Mouse (Mus musculus) lung, postnatal 25 days (tissue): Measurements from ENCODE around the gene Jmy.
"Not testable (repeated sequence)": the region's sequence is repeated elsewhere in the genome, so short reads cannot be mapped to it uniquely, and the experiment has no call there.

Source experiments
- DNase-seq: peaks from one replicate; pipeline ENCODE4 v3.0.0; 2022; ENCODE audit warnings: low spot score

Gene Jmy

DNA sequence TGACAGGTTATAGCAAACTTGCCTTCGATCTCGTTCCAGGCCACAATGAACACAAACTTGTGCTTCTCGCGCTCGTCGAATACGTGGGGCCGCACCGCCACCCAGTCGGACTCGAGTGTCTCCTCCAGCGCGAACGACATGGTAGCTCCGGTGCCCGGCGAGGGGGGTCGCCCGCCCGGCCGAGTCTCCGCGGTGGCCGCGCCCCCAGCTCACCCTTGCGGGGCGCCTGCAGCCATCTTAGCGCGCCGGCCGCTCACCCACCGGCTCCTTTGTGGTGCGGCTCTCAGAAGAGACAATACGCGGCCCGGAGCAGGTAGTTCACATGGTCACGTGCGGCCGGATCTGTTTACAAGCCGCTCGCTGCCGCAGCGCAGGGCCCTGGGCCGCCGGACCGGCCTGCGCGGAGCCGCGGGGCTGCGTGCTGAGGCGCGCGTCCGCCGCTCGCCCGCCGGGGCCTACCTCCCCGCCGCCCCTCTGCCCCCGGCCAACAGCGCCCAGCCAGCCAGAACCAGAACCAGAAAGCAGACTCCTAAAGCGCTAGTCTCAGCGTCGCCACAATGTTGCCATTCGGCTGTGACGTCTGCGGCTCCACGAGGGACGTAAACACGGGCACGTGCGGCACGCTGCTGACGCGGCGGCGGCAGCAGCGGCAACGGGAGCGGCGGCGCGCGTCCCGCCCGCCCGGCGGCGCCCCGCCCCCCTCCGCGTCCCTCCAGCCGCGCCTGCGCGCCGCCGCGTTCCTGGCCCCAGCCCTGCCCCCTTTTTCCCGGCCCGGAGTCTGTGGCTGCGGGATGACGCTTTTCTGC lies at the start of gene Jmy:
Jmy (minus strand) TSS at position 642 of the 806 bp plus-strand sequence.
- DNase-seq = peak; percentile 77

DNA sequence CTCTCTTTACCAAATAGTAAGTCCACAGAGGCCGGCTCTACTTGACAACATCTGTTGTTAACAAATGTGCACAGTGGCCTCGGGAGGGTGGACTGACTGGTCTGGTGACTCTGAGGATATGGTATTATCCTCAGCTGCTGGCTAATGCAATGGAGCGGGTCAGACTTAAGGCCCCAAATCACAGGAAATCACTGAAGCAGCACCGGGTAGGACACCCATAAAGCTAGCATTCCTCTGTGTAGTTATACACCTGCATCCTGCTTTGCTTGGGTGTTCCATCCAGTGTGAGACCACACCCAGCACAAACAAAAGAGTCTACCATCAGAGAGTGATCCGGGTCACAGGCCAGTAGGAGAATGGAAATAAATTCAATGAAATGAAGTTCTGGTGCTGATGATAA lies 48.0 kb upstream of the Jmy start:
- no peak for DNase-seq

DNA sequence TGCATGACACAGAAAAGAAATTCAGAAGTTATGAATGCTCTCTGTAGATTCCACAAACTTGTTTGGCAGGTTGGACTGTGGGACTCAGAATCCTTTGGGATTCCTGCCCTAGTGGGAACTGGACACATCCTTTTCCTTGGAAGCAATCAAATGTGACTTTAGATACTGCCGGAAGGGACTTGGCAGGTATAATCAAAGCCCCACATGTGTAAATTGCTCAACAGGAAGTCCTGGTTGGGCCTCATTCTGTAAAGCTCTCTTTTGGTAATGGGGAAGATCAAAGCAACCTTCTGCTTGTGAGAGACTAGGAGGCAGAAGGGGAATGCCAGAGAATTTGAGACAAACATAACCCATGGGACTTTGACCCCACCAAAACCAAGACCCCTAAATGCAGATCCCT lies 46.4 kb upstream of the Jmy start:
- no peak for DNase-seq

DNA sequence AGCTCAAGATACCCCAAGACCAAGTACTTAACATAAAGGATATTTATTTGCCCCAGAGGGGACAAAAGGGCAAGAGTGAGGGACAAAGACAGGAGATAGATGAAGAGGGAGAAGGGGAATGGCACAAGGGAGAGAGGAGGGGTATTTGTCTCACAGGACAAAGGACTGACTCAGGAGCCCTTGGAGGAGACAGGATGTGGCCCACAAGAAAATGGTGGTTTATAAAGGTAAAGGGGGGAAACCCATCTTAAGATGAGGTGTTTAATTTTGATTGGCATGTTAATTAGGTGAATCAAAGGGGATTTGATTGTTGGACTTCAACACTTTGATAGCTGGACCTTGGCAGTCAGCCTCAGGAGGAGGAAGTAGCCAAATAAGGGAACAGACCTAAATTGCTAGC lies 44.7 kb upstream of the Jmy start:
- DNase-seq = no peak

DNA sequence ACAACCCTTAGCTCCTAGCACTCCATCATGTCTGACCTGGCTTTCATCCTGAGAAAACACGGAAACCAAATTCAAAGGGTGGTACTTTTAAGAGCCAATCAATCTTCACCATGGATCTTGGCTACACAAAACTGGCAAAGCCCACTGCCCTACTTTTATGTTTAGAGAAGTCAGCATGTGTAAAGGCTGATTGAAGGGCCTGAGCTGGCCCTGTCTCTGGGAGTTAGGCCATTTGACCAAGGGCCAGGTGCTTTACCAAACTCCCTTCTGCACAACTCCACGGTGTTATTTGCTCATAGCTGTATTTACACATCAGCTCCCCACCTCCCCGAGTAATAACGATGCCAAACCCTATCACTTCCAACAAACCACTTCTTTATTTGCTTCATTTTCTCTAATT lies 39.7 kb upstream of the Jmy start:
- DNase-seq = no peak

DNA sequence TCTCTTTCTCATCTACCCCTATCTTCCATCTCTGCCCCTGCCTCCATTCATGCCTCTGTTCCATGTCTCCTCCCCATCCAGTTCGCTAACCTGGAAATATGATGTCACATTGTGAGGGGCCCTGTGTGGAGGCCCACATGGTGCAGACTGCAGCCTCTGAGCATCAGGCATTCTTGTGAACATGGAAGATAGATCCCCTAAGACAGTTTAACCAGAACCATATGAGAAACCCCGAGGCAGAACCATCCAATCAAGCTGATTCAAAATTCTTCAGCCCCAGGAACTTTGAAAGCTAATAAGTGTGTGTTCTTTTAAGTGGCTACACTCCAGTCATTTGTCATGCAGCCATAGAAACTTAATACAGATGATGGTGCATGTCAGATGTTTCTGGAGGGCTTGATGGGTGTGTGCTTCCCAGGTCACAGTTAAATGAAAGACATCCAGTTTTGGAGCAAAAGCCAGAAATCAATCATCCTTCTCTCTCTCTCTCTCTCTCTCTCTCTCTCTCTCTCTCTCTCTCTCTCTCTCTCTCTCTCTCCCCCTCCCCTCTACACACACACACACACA lies 19.2 kb upstream of the Jmy start:
- no peak for DNase-seq

DNA sequence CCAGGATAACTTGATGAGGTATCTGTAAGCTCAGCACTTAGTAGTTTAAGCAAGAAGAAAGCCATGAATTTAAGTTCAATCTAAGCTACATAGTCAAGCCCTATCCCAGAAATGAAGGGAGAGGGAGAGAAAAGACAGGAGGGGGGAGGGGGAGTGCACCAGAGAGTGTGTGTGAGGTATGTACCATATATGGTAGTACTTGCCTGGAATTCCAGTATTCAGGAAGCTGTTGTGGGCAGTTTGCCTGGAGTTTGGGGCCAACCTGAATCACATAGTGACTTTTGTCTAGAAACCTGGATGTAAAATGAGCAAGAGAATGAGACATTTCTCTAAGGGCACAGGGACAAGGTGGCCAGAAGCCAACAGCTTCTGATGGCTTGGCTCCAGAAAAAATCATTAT lies 17.6 kb upstream of the Jmy start:
- no peak for DNase-seq

DNA sequence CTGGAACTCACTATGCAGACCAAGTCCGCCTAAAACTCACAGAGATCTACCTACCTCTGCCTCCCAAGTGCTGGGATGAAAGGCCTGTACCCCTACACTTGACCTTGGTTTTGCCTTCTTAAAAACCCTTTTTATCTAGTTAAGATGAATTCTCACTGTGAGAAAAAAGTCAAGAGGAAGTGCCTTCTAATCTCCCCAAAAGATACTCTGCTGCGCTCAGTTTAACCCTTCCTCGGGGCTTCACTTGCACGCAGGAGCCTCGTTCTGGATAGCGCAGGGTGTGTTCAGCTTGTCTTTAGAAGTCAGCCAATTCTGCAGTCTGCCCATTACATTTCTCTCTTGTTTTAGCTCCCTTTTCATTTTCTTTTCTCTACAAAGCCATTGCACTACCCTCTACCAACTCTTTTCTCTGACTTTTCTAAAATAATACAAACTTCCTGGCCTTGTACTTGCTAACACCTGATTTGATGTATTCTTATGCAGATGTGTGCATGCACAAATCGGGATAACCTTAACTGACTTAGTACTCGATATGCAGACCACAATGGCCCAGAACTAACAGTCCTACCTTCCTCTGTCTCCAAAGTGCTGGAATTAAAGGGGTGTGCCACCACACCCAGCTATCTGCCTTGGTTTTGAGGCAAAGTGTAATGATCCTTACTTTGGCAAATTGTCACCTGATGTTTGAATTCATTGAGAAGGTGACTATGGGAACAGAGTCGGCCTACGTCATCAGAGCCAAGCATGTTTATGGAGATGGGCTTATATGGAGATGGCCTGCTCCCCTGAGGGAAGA lies 14.6 kb upstream of the Jmy start:
- no peak for DNase-seq

DNA sequence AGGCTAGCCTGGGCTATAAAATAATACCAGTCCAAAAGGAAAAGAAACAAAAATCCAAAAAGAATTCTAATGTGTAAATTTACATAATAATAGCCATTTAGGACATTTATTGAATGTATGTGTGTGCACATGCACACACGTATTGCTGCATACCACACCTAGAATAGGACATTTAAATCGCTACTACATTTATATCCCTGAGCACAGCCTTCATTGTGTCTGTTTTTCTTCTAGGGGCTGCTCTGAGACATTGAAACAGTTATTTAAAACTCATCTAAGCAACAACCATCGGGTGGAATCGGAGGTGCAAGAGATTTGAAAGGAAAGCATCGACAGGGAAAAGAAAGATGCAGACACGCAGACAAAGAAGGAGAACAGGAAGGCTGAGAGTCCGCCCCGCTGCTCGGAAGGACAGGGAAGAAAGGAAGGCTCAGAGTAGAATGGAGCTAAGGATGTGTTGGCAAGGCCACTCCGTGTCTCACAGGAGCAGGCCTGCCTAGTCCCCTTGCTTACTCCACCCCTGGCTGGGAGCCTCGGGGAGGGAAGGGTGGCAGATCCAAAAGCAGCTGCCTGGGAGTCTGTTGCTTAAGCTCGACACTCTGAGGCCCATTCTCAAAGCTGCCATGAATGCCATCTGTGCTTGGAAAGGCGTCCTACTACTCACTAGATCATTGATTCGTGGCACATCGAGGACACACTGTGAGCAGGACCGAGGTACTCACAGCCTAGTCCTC lies 11.0 kb upstream of the Jmy start:
- DNase-seq = no peak

DNA sequence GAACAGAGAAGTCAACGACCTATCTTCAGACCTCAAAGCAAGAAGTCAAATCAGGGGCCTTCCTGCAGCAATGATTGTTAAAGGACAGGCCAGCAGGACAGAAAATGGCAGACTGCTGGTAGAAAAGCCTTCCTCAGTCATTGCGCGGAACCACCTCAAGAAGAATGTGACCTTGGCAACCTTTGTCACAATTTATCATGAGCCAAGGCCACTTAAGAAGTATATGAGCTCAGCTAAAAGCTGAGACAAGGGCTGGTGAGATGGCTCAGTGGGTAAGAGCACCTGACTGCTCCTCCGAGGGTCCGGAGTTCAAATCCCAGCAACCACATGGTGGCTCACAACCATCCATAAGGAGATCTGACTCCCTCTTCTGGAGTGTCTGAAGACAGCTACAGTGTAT lies 7.3 kb upstream of the Jmy start:
- not testable (repeated sequence) for DNase-seq

DNA sequence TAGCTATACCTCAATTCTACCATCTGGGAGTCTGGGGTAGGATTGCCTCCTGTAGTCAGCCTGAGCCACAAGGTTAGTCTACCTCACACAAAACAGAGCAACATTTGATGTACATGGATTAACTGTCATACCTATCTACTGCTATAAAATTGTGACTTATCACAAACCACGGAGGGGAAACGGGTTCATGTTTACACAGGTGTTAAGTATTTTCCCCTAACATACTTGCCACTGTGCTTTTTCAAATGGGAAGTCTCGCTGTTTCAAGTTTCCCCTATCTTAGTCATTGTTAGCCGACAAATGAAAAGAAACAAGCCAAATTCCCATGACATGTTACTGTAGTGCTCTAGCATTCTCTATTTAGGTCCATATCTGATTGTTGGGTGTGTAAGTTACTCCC lies 2.1 kb upstream of the Jmy start:
- no peak for DNase-seq

DNA sequence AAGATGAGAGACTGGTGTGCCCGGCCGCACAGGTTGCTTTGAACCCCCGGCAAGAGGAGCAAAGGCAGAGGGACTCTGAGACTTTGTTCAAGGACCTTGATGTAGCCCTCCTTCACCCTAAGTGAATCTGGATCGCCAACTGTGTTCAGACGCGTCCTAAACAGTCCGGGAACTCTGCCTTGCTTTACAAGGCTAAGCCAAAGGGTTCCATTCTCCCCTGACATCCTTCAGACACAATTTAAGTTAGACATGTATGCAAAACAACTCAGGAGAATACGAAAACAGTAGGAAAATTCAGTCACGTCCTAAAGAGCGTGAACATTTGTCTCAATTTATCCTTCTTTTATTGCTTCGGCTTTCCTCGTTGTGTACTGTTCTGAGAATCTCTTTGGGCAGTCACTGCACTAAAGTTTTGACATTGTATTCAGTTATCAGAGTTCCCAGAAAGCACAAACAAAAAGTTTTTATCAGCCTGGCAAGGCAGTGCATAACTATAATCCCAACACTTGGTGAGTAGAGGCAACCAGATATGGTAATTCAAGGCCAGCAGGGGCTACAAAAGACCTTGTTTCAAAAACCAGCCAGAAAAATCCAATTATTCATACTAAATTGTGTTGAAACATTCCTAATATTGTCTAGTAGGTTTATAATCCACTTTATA lies 495 bp upstream of the Jmy start:
- DNase-seq = no peak

DNA sequence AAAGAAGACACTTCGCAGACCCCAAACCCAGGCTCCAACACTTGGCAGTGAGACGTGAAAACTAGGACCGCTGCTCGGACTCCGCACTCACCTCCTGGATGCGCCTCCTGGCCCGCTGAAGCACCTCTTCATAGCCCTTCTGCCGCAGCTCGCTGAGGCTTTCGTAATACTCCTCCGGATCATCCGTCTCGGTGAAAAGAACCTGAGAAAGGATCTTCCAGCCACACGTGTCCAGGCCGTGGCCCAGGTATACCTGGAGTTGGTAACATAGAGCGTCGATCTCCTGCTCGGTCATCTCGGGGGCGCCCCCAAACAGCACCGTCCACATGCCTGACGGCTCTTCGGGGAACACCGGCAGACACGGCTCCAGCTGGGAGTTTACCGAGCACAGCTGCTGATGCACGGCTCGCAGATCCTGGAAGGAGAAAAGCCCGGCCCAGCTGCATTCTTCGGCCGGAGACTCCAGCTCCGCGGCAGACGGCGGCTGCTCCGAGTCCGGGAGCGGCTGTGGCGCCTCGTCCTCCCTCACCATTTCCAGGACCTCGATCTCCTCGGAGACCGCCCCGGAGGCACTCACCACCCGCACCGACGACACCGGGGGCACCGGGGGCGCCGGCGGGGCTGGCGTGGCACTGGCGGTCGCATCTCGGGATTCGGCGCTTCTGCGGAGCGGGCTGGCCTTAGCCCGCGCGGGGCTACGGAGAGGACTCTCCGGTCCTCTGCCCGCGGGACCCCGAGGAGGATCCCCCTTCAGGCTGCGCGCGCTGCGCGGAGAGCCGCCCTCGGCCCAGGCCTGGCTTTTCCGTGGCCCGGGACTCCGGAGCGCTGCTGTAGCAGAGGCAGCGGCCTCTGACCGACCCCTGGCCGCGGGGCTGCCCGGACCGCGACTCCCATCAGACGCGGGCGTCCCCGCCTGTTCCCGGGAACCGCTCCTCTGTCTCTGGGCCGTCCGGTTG lies 1.1 kb downstream of the Jmy start:
- peak; percentile 16 for DNase-seq

DNA sequence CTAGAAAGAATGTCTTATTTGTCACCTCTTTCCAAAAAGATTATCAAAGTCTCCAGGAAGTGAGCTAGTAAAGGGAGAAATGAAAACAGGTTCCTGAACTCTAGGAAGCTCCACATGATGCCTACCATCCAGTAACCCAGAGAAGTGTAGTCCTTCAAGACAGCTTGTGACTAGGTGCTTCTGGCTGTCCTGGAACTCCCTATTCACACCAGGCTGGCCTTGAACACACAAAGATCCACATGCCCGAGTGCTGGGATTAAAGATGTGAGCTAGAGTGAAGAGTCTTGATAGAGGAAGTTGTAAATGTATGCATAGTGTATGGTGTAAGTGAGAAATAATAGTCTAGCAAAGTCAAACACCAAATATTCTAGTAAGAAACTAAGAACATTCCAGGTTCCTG lies 2.6 kb downstream of the Jmy start:
- DNase-seq = no peak

DNA sequence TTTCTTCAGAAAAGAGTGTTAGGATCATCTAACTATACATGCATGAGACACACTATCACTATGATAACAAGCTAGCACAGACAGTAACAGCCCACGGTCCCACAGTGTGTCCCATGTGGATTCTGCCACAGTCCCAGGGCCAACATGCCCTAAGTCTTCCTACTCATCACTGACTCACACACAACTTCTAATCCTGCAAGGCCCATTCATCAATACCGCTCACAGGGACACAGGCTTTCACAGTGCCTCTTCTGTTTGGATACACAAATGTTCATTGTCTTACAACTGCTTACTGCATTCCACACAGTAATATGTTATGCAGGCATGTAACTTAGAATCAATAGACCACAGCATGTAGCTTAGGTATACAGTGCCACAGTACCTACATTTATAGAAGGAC lies 11.1 kb downstream of the Jmy start:
- no peak for DNase-seq

DNA sequence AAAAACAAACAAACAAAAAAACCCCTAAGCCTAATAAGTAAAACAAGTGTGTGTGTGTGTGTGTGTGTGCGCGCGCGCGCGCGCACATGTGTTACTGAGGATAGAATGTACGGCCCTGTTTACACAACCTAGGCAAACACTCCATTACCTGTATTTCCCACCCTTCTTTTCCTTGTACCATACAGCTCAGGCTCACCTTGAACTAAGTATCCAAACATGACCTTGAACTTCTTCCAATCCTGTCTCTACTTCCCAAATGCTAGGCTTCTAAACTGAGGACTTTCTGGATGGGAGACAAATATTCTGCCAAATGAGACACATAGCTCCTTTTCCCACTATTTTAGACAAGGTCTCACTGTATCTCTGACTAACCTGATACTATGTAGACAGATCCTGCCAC lies 11.9 kb downstream of the Jmy start:
- DNase-seq = peak; percentile 8

DNA sequence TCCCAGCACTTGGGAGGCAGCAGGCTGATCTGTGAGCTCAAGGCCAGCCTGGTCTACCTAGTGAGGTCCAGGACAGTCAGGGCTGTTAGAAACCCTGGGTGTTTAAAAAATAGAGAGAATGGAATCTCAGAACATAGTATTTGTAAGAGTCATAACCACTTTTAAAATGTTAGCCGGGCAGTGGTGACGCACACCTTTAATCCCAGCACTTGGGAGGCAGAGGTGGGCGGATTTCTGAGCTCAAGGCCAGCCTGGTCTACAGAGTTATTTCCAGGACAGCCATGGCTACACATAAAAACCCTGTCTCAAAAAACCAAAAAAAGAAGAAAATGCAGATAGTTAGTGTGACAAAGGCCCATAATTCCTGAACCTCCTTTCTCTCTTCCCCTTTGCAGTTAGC lies 15.3 kb downstream of the Jmy start:
- DNase-seq = no peak

DNA sequence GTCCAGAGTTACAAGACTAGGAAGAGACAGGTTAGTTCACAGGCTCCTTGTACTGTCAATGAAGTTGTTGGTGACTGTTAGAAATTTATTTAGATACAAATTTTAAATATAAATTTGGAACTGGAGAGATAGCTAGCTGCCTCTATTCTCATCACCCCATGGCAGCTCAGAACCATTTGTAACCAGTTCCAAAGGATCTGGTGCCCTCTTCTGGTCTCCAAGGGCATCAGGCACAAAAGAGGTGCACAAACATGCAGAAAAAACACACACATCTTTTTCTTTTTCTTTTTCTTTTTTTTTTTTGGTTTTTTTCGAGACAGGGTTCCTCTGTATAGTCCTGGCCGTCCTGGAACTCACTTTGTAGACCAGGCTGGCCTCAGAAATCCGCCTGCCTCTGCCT lies 18.5 kb downstream of the Jmy start:
- DNase-seq = no peak

DNA sequence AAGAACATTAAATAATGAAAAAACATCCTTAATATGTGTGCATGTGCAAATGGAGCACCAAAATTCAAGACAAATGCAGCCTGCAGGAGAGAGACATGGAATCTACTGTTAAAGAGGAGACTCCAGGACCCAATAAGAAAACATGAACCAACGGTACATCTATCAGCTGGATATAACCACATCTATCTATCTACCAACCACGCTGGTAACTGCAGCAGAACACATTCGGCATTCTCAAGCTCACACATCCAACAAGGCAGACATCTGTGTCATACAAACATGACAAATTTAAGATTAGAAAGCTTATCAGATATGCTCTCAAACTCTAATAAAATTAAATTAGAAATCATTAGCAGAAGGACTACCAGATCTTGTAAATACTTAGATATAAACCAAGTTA lies 21.3 kb downstream of the Jmy start:
- no peak for DNase-seq

DNA sequence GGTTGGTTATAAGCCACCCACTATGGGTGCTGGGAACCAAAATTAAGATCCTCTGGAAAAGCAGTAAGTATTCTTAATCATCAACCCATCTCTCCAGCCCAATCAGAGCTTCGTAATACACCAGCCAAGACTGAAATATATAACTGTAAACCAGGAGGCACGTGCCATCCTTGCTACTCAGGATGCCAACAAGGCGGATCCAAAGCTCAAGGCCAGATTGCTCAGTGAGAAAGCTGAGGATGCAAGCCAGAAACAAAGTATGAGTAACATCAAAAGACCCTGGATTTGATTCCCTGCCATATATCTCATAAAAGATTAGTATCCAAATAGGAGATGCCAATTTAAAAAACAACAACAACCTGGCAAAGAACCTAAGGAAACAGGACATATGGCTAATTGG lies 31.3 kb downstream of the Jmy start:
- no peak for DNase-seq

DNA sequence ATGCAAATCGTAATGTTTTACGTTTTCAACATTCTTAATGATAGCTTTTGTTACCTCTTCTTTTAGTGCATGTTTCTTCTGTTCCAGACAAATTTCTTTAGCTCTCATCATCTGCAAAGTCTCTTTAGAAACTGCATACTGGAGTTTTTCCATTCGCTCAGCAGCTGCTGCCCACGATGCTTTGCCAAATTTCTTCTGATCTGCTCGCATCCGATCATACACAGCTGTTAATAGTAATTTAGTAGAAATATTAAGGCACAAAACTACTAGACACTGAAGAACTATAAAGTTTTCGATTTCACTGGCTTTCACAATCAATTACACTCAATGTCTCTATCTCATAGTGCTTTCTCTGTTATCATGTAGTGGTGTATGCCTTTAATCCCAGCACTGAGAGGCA lies 40.0 kb downstream of the Jmy start:
- peak; percentile 8 for DNase-seq
